Mouse (Mus musculus) adrenal gland, postnatal 0 days (tissue): ENCODE measurements around the gene Insrr. TPM values are rescaled to one million over a fixed set of nuclear protein-coding genes. Genes with fewer than 3 reads are reported as not detected.

ENCODE experiments used
- polyA plus RNA-seq: library from polyadenylated mRNA; unstranded; fragments of >200 nt; fragmentation: Nextera tagmentation; extraction: Ambion mirVana; gene quantifications from 2 replicates; pipeline ENCODE4 v1.2.1, GENCODE M21; 2015

Insrr gene
- polyA plus RNA-seq, result 0.87 and 3.3 TPM in 2 replicates

GRCm38 (mm10) chr3:87796736-87797334 lies at the start of gene Insrr:
Gene Insrr, plus strand, starts transcription at chr3:87796951.

GRCm38 (mm10) chr3:87748431-87748830 lies 48.3 kb upstream of the Insrr start, which contains the start of gene Lrrc71:
Gene Lrrc71, minus strand, starts transcription at chr3:87748625.

GRCm38 (mm10) chr3:87794922-87795325 lies 1.8 kb upstream of the Insrr start, which contains the start of gene Ntrk1:
Gene Ntrk1, minus strand, starts transcription at chr3:87795162.

GRCm38 (mm10) chr3:87824206-87824605 lies 27.5 kb downstream of the Insrr start, which contains the start of gene Pear1:
Gene Pear1, minus strand, starts transcription at chr3:87824306.

GRCm38 (mm10) chr3:87846650-87847110 lies 49.9 kb downstream of the Insrr start, which contains the start of gene Sh2d2a:
Gene Sh2d2a, plus strand, starts transcription at chr3:87846755.

Other genes starting within 250 kb of the Insrr start
- 10.5 and 12.4 TPM in 2 replicates for gene Arhgef11, start 179.4 kb upstream of the Insrr start, polyA plus RNA-seq
- 0.28 and 0.58 TPM in 2 replicates for gene Lrrc71, start 48.3 kb upstream of the Insrr start, polyA plus RNA-seq
- gene Ntrk1, start 1.8 kb upstream of the Insrr start, polyA plus RNA-seq, result 29.0 and 133 TPM in 2 replicates
- gene Pear1, start 27.4 kb downstream of the Insrr start, polyA plus RNA-seq, result 17.6 and 20.3 TPM in 2 replicates
- 0.21 TPM in 1 of 2 replicates, not detected in the other for gene Sh2d2a, start 49.8 kb downstream of the Insrr start, polyA plus RNA-seq
- 12.9 and 13.1 TPM in 2 replicates for gene Prcc, start 88.7 kb downstream of the Insrr start, polyA plus RNA-seq
- 129 and 149 TPM in 2 replicates for gene Hdgf, start 109.4 kb downstream of the Insrr start, polyA plus RNA-seq
- gene Mrpl24, start 122.6 kb downstream of the Insrr start, polyA plus RNA-seq, result 101 and 121 TPM in 2 replicates
- gene Isg20l2, start 133.4 kb downstream of the Insrr start, polyA plus RNA-seq, result 17.3 and 22.7 TPM in 2 replicates
- gene Rrnad1, start 133.8 kb downstream of the Insrr start, polyA plus RNA-seq, result 9.1 and 14.5 TPM in 2 replicates
- 6.4 and 11.8 TPM in 2 replicates for gene Crabp2, start 151.7 kb downstream of the Insrr start, polyA plus RNA-seq
- 6.7 and 8.3 TPM in 2 replicates for gene Nes, start 174.1 kb downstream of the Insrr start, polyA plus RNA-seq
- gene Bcan, start 203.3 kb downstream of the Insrr start, polyA plus RNA-seq, result 5.2 and 9.7 TPM in 2 replicates
- 0.11 TPM in 1 of 2 replicates, not detected in the other for gene Hapln2, start 230.6 kb downstream of the Insrr start, polyA plus RNA-seq
- gene Gpatch4, start 246.2 kb downstream of the Insrr start, polyA plus RNA-seq, result 15.4 and 16.1 TPM in 2 replicates